Mouse (Mus musculus): ENCODE measurements around the gene Plxna4. TPM values are rescaled to one million over a fixed set of nuclear protein-coding genes. Genes with fewer than 3 reads are reported as not detected.

Gene Plxna4
- polyA plus RNA-seq, 1 experiment from 2014 or later = 14.6 TPM

DNA sequence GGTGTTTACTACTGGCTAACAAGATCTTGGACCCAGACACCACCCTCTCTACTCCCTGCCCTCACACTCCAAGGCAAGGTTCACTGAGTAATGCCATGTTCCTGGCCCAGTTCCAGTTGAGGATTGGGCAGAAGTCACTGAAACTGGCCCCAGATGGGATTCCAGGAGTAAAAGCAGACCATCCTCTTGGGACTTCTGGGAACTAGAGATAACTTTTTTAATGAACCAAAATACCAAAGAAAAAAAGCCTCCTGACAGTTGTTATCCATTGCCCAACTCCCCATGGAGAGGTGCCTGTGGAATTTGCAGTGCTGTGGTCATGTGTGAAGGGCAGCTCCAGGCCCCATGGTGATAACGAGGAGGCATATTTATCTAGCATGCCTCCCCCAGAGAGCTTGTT, 199.7 kb downstream of the Plxna4 start:
- no peak for ATAC-seq (ENCODE audit: low FRiP score, low read depth)
- H3K9me3 ChIP-seq = no peaks in the 10 kb centered on the region
- no peaks in the 10 kb centered on the region; the same call in 1 of the 2 replicates for H3K4me1 ChIP-seq
- no peak overlapping the region for H3K4me2 ChIP-seq (replicated peaks)
- H3K27me3 ChIP-seq (replicated peaks) = no peaks in the 10 kb centered on the region
- no peaks in the 10 kb centered on the region for H3K36me3 ChIP-seq
- no peak overlapping the region for H3K4me3 ChIP-seq
- H3K9ac ChIP-seq = no peak overlapping the region
- WGBS = 84% methylated on average over 1 of the region's 1 CpGs
- no peak overlapping the region for H3K27ac ChIP-seq

DNA sequence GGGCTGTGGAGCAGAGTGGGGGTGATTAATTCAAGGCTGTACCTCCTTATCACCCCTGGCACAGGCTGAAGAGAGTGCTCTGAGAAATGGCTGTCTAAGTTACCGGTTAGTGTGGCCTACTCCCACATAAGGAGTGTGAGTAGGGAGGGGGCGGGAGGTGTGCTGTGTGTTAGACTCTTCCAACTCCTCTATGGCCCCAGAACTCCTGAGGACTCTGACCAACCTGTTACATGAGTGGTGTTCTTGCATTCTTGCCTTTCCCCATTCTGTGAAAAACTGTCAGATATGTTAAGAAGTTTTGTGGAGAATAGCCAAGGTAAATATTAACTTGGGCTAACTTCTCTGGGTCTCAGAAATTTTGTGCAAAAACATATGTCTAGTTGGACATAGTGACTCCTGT, 201.1 kb downstream of the Plxna4 start:
- Histone ChIP-seq H3K9ac (no peak overlapping the region), H3K4me1 (peaks cover under 1% of the 10 kb centered on the region; the same call in 1 of the 2 replicates), H3K4me2 (replicated peaks) (no peak overlapping the region), H3K9me3 (no peaks in the 10 kb centered on the region), H3K36me3 (no peaks in the 10 kb centered on the region), H3K27me3 (replicated peaks) (no peaks in the 10 kb centered on the region), H3K27ac (no peak overlapping the region), H3K4me3 (no peak overlapping the region)
- no peak for ATAC-seq (ENCODE audit: low FRiP score, low read depth)
- WGBS = 86% methylated on average over 2 of the region's 2 CpGs

DNA sequence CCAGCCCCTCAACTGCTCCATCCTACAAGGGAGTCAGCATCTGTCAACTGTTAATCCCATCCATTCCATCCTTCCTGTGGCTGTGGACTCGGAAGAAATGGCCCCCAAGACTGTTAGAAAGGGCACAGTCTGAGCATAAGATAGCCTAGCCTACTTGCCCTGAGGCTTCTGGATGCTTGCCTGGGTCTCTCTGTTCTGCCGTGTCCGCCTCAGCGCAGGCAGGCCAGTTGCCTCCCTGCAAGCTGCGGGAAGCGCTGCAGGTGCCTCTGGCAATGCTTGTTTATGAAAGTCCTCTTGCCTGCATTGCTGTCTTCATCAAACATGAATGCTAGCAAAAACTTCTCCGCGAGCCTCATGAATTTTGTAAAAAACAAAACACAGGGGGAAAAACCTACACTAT, 203.1 kb downstream of the Plxna4 start:
- 72% methylated on average over 8 of the region's 8 CpGs for WGBS
- H3K27ac ChIP-seq = no peak overlapping the region
- no peaks in the 10 kb centered on the region for H3K27me3 ChIP-seq (replicated peaks)
- H3K9ac ChIP-seq = no peak overlapping the region
- H3K4me1 ChIP-seq = peaks cover 7% of the 10 kb centered on the region
- no peaks in the 10 kb centered on the region for H3K36me3 ChIP-seq
- no peak for ATAC-seq (ENCODE audit: low FRiP score, low read depth)
- no peaks in the 10 kb centered on the region for H3K9me3 ChIP-seq
- no peak overlapping the region for H3K4me3 ChIP-seq
- H3K4me2 ChIP-seq (replicated peaks) = no peak overlapping the region

DNA sequence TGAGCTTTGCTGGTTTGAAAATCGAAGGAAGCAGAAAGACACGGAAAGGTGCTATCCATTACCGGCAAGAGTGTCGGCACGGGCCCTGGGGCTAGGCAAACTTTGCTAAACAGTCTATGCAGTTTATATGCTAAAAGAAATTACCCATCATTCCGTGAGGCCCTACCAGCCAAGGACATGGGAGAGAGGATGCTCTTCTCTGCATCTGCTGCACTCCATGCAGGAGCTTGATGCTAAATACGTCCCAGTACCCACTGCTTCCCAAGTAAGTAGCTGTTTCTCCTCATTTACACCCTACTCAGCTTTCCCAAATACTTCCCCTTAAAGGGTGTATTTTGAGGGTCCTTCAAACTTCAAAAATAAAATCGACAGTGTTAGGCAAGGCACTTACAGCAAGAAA, 203.6 kb downstream of the Plxna4 start:
- no peaks in the 10 kb centered on the region for H3K9me3 ChIP-seq
- no peak overlapping the region for H3K4me3 ChIP-seq
- no peak for ATAC-seq (ENCODE audit: low FRiP score, low read depth)
- H3K27me3 ChIP-seq (replicated peaks) = no peaks in the 10 kb centered on the region
- peaks cover 7% of the 10 kb centered on the region for H3K4me1 ChIP-seq
- H3K9ac ChIP-seq = no peak overlapping the region
- H3K36me3 ChIP-seq = no peaks in the 10 kb centered on the region
- no peak overlapping the region for H3K27ac ChIP-seq
- WGBS = 90% methylated on average over 8 of the region's 8 CpGs
- H3K4me2 ChIP-seq (replicated peaks) = no peak overlapping the region

DNA sequence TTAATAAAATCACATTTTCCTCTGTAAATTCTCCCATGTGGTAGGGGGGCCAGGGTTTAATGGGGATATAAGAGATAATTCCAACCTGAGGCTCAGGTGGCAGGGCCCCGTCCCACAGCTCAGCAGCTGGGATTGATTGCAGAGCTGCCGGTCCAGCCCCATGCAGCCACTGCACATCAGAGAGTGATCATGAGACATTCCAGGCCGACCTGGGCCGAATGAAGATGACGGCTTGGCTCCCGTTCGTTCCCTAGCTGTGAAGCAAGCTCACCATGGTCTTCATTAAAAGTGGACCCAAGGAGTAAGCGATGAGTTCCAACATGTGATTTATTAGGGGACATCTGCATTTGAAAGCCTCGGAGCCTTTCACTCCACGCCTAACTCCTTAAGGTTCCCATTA, 206.5 kb downstream of the Plxna4 start:
- Histone ChIP-seq H3K9me3 (no peaks in the 10 kb centered on the region), H3K27me3 (replicated peaks) (no peaks in the 10 kb centered on the region), H3K4me1 (peaks cover 19% of the 10 kb centered on the region), H3K4me2 (replicated peaks) (no peak overlapping the region), H3K27ac (no peak overlapping the region), H3K9ac (no peak overlapping the region), H3K36me3 (no peaks in the 10 kb centered on the region), H3K4me3 (no peak overlapping the region)
- ATAC-seq (ENCODE audit: low FRiP score, low read depth) = no peak
- WGBS = 29% methylated on average over 10 of the region's 10 CpGs

DNA sequence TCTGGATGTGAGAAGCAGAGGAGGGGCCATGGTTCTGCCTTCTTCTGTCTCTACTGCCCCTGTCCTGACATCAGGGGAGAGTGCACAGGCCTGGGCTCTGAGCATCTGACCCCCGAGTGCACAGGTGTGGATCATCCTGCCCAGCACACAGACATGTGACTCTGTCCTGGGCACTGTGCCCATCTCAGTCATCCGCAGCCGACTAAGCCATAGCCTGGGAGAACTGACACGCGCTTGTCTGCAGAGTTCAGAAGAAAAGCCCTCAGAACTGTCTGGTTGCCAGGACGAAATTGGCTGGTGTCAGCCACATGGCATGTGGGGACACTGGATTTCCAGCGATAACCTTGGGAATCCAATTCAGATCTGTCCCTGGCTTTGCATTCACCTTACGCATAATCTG, 210.8 kb downstream of the Plxna4 start:
- Histone ChIP-seq H3K9ac (no peak overlapping the region), H3K27me3 (replicated peaks) (no peaks in the 10 kb centered on the region), H3K27ac (no peak overlapping the region), H3K4me1 (peaks cover 19% of the 10 kb centered on the region), H3K4me2 (replicated peaks) (no peak overlapping the region), H3K36me3 (no peaks in the 10 kb centered on the region), H3K4me3 (no peak overlapping the region), H3K9me3 (no peaks in the 10 kb centered on the region)
- 0 out of 2 replicates have a peak, but pooled peaks have one; percentile 37 for ATAC-seq (ENCODE audit: low FRiP score, low read depth)
- WGBS = 80% methylated on average over 8 of the region's 8 CpGs

DNA sequence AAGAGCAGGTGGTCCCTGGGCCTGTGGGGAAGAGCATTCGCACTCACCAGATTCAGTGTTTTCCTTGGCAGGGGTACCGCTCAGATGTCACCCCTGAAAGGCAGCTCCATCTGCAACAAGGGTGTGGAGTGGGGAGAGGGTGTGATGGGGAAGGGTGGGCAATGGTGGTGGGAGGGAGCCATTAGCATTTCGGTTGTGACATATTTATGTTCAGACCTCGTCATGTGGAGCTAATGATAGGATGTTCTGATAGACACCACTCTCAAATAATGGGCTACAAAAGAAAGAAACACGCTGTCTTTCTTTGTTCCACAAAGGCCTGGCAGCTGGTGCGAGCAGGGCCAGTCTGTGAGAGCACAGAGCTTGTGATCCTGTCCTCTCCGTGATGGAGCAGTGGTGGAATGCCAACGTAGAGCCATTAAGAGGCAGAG, 214.0 kb downstream of the Plxna4 start:
- H3K4me1 ChIP-seq = peaks cover 11% of the 10 kb centered on the region
- no peak overlapping the region for H3K4me3 ChIP-seq
- no peaks in the 10 kb centered on the region for H3K27me3 ChIP-seq (replicated peaks)
- peak; percentile 56; the same call in 1 of the 2 replicates for ATAC-seq (ENCODE audit: low FRiP score, low read depth)
- H3K27ac ChIP-seq = no peak overlapping the region
- H3K9ac ChIP-seq = no peak overlapping the region
- no peak overlapping the region for H3K4me2 ChIP-seq (replicated peaks)
- no peaks in the 10 kb centered on the region for H3K36me3 ChIP-seq
- 55% methylated on average over 8 of the region's 8 CpGs for WGBS
- H3K9me3 ChIP-seq = no peaks in the 10 kb centered on the region

DNA sequence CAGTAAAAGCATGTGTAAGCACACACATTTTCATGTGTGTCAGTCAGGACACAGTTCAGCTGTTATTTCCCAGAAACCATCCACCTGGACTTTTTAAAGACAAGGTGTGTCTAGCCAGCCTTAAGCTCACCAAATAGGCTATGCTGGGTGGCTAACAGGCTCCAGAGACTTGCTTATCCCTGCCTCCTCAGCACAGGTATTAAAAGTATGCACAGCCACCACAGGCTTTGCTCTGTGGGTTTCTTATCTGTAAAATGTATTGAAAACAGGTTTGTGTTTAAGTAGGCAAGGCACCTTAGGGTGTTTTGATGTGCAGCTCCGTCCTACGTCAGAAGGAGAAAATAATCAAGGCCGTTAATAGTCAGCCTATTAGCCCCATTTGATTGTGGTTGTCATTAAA, 218.9 kb downstream of the Plxna4 start:
- Histone ChIP-seq H3K4me1 (no peaks in the 10 kb centered on the region; the same call in 1 of the 2 replicates), H3K27ac (no peak overlapping the region), H3K9ac (no peak overlapping the region), H3K36me3 (no peaks in the 10 kb centered on the region), H3K4me2 (replicated peaks) (no peak overlapping the region), H3K9me3 (no peaks in the 10 kb centered on the region), H3K4me3 (no peak overlapping the region), H3K27me3 (replicated peaks) (no peaks in the 10 kb centered on the region)
- no peak for ATAC-seq (ENCODE audit: low FRiP score, low read depth)
- WGBS = 81% methylated on average over 3 of the region's 3 CpGs

DNA sequence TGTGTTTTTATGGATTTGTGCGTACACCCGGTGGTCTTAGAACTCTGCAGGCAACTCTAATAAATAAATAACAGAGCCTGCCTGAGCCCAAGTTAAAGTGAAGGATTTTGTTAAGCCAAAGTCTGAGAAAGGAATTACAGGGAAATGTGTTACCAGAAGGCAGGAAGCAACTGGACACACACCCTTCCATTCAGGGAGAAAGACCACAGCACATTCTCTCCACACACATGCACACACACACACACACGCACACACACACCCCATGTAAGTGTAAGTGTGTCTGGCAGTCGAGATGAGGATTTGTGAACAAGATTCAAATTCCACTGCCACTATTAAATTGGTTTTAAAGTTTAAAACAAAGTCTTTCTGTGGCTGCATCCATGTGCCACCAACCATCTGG, 219.6 kb downstream of the Plxna4 start:
- WGBS = 64% methylated on average over 4 of the region's 4 CpGs
- no peaks in the 10 kb centered on the region for H3K36me3 ChIP-seq
- no peak for ATAC-seq (ENCODE audit: low FRiP score, low read depth)

DNA sequence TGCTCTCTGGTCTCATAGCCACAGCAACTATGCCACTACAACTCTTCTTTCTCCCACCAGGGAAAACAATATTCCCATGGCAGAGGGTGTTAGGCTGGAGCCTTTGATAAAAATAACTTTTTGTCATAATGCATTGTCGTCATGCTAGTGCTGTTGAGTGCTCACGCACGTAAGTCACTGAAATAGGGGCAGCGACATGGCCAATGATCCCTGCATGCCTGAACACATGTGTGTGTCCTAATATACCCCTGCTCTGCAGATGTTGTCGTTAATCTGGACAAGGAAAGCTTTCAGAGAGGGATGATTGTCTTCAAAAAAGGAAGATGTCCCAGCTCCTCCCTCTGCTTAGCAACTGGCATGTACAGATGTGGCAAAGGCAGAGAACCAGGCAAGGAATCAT, 223.1 kb downstream of the Plxna4 start:
- 89% methylated on average over 5 of the region's 5 CpGs for WGBS
- ATAC-seq (ENCODE audit: low FRiP score, low read depth) = no peak
- Histone ChIP-seq H3K27ac (no peak overlapping the region), H3K4me1 (no peaks in the 10 kb centered on the region; the same call in 1 of the 2 replicates), H3K9ac (no peak overlapping the region), H3K4me3 (no peak overlapping the region), H3K27me3 (replicated peaks) (no peaks in the 10 kb centered on the region), H3K9me3 (no peaks in the 10 kb centered on the region), H3K36me3 (no peaks in the 10 kb centered on the region), H3K4me2 (replicated peaks) (no peak overlapping the region)

More for the DNA sequence above, 219.6 kb downstream of the Plxna4 start:
- H3K9me3 ChIP-seq = no peaks in the 10 kb centered on the region
- no peak overlapping the region for H3K4me2 ChIP-seq (replicated peaks)
- H3K27ac ChIP-seq = no peak overlapping the region
- no peaks in the 10 kb centered on the region; the same call in 1 of the 2 replicates for H3K4me1 ChIP-seq
- no peaks in the 10 kb centered on the region for H3K27me3 ChIP-seq (replicated peaks)
- H3K9ac ChIP-seq = no peak overlapping the region
- H3K4me3 ChIP-seq = no peak overlapping the region

DNA sequence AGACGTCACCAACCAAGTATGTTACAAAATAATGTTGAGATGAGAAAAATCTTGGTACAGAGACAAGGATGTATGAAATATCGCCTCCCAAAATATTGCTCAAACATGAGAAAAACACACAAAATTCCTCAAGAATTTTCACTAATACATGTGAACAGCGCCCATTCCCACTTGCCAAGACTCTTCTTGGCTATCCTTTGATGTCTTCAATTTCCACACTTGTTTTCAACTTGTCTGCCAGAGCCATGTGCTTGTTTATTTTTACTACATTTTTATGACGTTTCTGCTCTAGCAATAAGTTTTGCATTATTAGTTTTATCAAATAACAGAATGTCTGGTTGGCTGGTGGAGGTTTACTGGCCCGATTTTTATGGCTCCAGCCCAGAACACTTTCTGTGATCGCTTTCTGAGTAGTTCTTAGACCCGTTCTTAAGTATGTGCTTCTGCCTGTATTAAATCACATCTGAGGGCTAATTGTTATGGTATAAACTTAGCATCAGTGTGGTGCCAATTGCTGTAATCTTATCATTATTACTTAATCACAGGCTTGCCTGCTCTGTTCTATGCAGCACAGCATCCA, 224.4 kb downstream of the Plxna4 start:
- ATAC-seq (ENCODE audit: low FRiP score, low read depth) = no peak
- Histone ChIP-seq H3K4me3 (no peak overlapping the region), H3K27me3 (replicated peaks) (no peaks in the 10 kb centered on the region), H3K4me1 (no peaks in the 10 kb centered on the region), H3K9ac (no peak overlapping the region), H3K9me3 (no peaks in the 10 kb centered on the region), H3K27ac (no peak overlapping the region), H3K4me2 (replicated peaks) (no peak overlapping the region), H3K36me3 (no peaks in the 10 kb centered on the region)
- 87% methylated on average over 7 of the region's 7 CpGs for WGBS

DNA sequence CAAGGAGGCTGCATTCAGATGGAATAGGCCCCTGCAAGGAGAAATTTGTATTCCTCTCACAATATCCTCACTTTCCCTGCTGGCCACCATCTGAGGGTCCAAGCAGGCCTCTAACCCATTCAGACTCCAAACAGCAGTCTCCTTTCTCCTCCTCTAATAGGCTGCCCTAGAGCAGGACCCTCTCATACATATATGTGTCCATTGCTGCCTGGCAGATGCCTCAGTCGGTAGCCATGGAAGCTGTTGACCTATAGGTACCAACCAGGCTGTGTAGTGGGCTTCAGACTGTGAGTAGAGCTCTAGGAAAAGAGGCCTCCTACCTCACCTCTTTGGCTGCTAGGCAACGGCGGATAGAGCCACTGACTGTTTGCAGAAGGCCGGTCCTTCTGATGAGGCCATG, 225.6 kb downstream of the Plxna4 start:
- Histone ChIP-seq H3K9ac (no peak overlapping the region), H3K4me3 (no peak overlapping the region), H3K9me3 (no peaks in the 10 kb centered on the region), H3K4me2 (replicated peaks) (no peak overlapping the region), H3K4me1 (no peaks in the 10 kb centered on the region), H3K36me3 (no peaks in the 10 kb centered on the region), H3K27ac (no peak overlapping the region), H3K27me3 (replicated peaks) (no peaks in the 10 kb centered on the region)
- ATAC-seq (ENCODE audit: low FRiP score, low read depth) = no peak
- WGBS = 84% methylated on average over 4 of the region's 4 CpGs

DNA sequence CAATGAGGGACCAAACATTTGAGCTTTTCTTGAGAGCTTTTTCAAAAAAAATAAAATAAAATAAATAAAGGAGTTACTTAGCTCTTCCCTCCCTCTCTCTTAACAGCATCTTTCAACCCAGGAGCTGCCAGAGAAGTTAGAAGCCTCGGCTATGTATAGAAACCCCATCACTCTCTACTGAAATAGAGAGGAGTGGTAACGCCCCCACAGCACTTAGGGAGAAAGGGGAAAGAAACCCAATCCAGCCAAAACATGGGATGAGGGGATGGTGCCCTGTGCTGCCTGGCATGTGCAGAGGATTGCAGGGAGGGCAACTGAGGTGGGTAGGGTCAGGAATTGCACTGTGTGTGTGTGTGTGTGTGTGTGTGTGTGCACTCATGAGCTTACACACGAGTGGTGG, 228.3 kb downstream of the Plxna4 start:
- H3K4me3 ChIP-seq = no peak overlapping the region
- 47% methylated on average over 3 of the region's 3 CpGs for WGBS
- H3K27me3 ChIP-seq (replicated peaks) = no peaks in the 10 kb centered on the region
- no peaks in the 10 kb centered on the region for H3K9me3 ChIP-seq
- H3K9ac ChIP-seq = no peak overlapping the region
- no peak overlapping the region for H3K4me2 ChIP-seq (replicated peaks)
- ATAC-seq (ENCODE audit: low FRiP score, low read depth) = no peak
- H3K36me3 ChIP-seq = no peaks in the 10 kb centered on the region
- H3K27ac ChIP-seq = no peak overlapping the region
- H3K4me1 ChIP-seq = peaks cover 9% of the 10 kb centered on the region
